Mouse (Mus musculus): ENCODE measurements around the gene Cdk14. TPM values are rescaled to one million over a fixed set of nuclear protein-coding genes. Genes with fewer than 3 reads are reported as not detected.
"Not testable (repeated sequence)": the region's sequence is repeated elsewhere in the genome, so short reads cannot be mapped to it uniquely, and the experiment has no call there.

Cdk14 gene
- total RNA-seq, 1 experiment from 2014 or later, result 43.7 TPM

DNA sequence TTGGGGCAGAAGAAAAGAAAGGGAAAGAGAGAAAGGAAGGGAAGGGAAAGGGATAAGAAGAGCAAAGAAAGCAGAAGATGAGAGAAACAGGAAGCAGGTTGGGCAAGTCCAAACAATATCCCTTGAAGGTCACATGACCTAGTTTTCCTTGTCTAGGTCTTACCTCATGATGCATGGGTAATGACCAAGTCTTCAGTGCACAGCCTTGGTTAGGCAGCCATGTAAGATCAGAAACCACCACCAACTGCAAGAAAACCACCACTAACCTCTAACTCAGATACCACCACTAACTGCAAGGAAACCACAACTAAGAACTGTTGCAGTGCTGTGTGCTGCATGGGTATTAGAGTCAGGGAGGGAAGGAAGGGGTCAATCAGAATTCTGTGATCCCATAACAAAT is 176.5 kb downstream of the Cdk14 start:
- no peak for ATAC-seq (replicated peaks; ENCODE audit: insufficient number of reproducible peaks, low FRiP score, low TSS enrichment, poor library complexity, severe bottlenecking)

GRCm38 (mm10) chr5:5242704-5243103 is 177.4 kb downstream of the Cdk14 start:
- no peak for ATAC-seq (replicated peaks; ENCODE audit: insufficient number of reproducible peaks, low FRiP score, low TSS enrichment, poor library complexity, severe bottlenecking)

GRCm38 (mm10) chr5:5241088-5241487 is 179.0 kb downstream of the Cdk14 start:
- no peak for ATAC-seq (replicated peaks; ENCODE audit: insufficient number of reproducible peaks, low FRiP score, low TSS enrichment, poor library complexity, severe bottlenecking)

GRCm38 (mm10) chr5:5240121-5240520 is 180.0 kb downstream of the Cdk14 start:
- ATAC-seq (replicated peaks; ENCODE audit: insufficient number of reproducible peaks, low FRiP score, low TSS enrichment, poor library complexity, severe bottlenecking), result no peak

DNA sequence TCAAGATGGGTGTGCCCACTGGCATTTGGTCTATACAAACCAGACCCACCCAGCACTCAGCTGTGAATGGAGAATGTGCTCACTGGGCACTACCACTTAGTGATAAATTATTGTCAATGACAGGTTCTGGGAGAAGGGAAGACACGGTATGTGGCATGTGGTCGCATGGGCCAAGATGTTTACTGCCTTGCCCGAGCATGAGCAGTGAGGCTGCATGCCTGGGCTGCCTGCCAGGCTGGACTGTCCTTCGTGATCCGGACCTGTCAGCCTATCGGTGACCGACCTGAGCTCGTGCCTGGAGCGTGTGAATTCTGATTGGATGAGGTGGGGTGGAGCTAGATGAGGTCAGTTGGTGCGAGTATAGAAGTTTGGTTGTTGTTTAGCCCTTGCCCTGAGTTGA is 185.2 kb downstream of the Cdk14 start:
- not testable (repeated sequence) for ATAC-seq (replicated peaks; ENCODE audit: insufficient number of reproducible peaks, low FRiP score, low TSS enrichment, poor library complexity, severe bottlenecking)

DNA sequence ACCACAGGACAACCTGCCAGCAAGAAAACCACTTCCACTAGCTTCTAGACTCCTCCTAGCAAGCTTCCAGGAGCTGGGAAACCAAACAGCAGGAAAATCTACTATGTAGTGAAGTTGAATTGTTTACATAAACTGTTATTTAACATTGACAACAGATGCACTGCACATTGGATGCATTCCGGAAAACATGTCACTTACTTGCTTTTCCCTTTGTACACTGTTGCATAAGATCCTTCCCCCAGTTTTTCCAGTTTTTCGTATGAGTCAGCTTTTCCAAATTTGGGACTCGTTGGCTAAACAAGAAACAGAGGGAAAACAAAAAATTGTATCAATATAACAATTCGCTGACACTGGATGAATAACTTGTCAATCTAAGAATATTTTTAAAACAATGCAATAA is 193.1 kb downstream of the Cdk14 start:
- no peak for ATAC-seq (replicated peaks; ENCODE audit: insufficient number of reproducible peaks, low FRiP score, low TSS enrichment, poor library complexity, severe bottlenecking)

GRCm38 (mm10) chr5:5211780-5212135 is 208.4 kb downstream of the Cdk14 start:
- ATAC-seq (replicated peaks; ENCODE audit: insufficient number of reproducible peaks, low FRiP score, low TSS enrichment, poor library complexity, severe bottlenecking), result no peak

- no peak for ATAC-seq (replicated peaks; ENCODE audit: insufficient number of reproducible peaks, low FRiP score, low TSS enrichment, poor library complexity, severe bottlenecking)
Observed at GRCm38 (mm10) chr5:5211034-5211779, 208.9 kb downstream of the Cdk14 start.

DNA sequence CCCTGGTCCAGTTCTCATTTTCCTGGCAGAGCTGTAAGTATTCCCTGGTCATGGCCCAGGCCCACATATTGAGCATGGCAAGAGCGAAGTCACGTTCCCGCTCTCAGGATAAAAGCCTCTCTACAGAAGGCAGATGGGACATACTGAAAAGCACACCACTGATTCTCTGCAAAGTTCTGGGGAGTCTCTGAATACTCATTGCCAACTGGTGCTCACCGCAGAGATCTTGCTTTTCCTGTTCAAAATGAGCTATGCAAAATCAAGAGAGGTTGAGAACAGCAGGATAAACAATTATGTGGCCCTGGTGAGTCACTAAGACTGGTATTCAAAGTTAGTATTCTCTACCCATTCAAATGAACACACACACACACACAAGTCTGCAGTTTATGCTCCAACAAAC is 212.1 kb downstream of the Cdk14 start:
- no peak for ATAC-seq (replicated peaks; ENCODE audit: insufficient number of reproducible peaks, low FRiP score, low TSS enrichment, poor library complexity, severe bottlenecking)

DNA sequence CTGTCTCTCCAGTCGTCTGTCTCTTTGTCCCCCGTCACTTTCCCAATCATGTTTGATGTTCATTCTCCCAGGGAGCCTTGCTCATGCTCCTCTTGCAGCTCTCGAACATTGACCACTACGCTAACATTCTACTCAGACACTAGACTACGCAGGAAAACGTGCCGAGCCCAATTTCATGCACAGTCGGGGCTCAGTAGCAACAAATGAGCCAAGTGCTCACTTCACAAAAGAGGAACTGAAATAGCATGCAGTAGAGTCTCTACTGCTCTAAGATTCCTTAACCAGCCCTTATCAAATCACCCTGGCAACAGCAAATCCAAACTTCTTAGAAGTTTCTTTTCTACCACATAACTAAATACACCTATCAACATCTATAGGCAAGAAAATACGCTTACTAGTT is 214.1 kb downstream of the Cdk14 start:
- no peak for ATAC-seq (replicated peaks; ENCODE audit: insufficient number of reproducible peaks, low FRiP score, low TSS enrichment, poor library complexity, severe bottlenecking)

DNA sequence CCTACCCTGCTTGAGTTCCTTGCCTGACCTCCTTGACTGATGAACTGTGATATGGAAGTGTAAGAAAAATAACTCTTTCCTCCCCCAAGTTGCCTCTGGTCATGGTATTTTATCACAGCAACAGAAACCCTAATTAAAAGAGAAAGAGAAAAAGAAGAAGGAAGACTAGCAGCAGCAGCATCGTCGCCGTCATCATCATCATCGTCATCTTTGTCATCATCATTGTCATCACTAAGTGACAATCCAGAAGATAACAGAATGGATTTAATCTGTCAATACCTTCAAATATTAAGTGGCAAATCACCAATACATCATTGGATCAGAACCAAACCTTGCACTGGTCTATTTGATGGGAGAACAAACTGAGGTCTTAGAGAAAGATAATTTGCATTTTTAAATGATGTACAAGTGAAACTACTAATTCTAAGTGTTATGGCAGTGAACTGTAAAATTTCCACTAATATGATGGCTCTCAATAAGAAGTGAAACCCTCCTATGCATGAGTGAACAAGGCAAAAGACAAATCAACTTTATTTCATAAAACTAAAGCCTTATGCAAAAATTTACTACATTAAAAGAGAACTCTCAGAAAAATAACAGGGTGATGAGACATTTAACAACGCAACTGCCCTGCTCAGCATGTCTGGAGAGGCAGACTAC is 225.4 kb downstream of the Cdk14 start:
- no peak for ATAC-seq (replicated peaks; ENCODE audit: insufficient number of reproducible peaks, low FRiP score, low TSS enrichment, poor library complexity, severe bottlenecking)

DNA sequence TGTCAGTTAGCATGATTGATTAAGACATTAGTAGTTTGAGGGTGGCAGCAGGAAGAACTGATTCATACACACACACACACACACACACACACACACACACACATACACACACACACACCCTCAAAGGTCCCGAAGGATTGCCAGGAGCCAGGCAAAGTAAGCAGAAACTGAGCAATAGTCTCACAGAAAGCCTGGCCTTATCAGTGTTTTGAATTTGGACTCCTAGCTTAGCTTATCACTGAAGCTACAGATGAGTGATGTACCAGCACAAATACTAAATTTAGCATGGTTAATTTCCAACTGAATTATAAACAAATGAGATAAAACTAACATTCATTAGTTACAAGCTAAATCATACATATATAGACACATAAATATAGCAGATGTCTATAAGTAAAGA is 230.5 kb downstream of the Cdk14 start:
- no peak for ATAC-seq (replicated peaks; ENCODE audit: insufficient number of reproducible peaks, low FRiP score, low TSS enrichment, poor library complexity, severe bottlenecking)

- ATAC-seq (replicated peaks; ENCODE audit: insufficient number of reproducible peaks, low FRiP score, low TSS enrichment, poor library complexity, severe bottlenecking), result no peak
Observed at GRCm38 (mm10) chr5:5185987-5186742, 233.9 kb downstream of the Cdk14 start.

DNA sequence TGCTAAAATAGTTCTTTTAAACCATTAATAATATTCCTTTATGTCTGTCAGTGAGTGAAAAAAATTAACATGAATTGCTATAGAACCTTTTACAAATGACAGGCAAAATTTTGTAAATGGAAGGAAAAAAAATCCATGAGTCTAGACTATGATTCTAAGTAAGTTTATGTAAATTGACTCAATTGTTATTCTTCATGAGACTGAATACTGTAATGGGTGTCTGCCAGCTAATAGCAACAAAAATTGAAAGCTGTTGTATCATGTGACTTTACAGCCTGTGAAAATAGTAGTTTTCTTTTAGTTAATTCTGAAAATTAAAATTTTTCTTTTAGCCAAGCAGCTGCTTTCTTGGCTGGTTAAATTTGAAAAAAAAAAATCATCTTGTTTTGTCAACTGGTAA is 234.6 kb downstream of the Cdk14 start:
- ATAC-seq (replicated peaks; ENCODE audit: insufficient number of reproducible peaks, low FRiP score, low TSS enrichment, poor library complexity, severe bottlenecking), result no peak

GRCm38 (mm10) chr5:5180711-5181110 is 239.4 kb downstream of the Cdk14 start:
- ATAC-seq (replicated peaks; ENCODE audit: insufficient number of reproducible peaks, low FRiP score, low TSS enrichment, poor library complexity, severe bottlenecking), result no peak

DNA sequence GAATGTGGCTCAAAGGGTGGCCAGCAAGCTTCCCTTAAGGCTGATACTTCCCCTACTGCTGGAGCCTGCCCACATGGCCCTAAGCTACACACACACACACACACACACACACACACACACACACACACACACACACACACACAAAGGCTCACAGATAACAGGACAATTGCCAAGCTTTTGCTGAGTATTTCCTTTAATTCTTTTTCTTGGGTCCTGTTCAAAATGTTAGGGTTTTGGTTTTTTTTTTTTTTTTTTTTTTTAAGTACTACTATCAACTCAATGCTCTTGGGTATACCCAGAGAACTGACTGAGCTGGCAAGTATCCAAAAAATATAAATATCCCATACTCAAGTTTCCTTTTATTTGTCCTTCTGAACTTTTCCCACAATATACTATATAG is 239.8 kb downstream of the Cdk14 start:
- no peak for ATAC-seq (replicated peaks; ENCODE audit: insufficient number of reproducible peaks, low FRiP score, low TSS enrichment, poor library complexity, severe bottlenecking)

DNA sequence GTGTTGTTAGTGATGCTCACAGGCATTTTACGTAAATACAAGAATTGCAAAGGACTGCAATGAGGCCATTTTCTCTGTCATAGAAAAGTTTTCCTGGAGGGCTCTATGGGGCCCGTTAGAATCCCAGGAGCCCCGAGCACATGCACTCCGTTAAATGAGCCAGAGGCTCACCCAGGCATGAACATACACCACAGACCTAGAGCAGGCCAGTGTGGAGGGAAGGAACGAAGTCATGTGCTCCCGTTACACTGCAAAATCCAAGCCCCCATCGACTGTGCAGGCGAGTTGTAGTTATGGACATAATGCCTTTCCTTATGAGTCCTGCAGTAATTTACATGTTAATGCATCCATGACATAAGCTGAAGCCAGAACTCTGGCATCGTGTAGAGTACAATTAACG is 244.1 kb downstream of the Cdk14 start:
- ATAC-seq (replicated peaks; ENCODE audit: insufficient number of reproducible peaks, low FRiP score, low TSS enrichment, poor library complexity, severe bottlenecking), result no peak

DNA sequence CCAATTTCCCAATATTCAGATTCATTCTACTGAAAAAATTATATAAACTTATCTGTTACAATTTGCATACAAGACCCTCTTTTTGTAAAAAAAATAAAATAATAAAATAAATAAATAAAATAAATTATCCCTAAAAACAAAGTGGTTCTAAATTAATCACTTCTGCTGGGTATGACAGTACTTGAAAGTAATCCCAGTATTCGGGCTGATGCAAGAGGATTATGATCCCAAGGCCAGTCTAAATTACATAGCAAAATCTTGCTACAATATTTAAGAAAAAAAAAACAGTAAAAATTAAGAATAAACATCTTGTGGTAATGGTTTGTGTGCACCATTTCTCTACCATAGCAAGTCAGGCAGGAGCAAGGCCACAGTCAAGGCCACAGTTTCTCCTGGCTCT is 244.5 kb downstream of the Cdk14 start:
- no peak for ATAC-seq (replicated peaks; ENCODE audit: insufficient number of reproducible peaks, low FRiP score, low TSS enrichment, poor library complexity, severe bottlenecking)

- ATAC-seq (replicated peaks; ENCODE audit: insufficient number of reproducible peaks, low FRiP score, low TSS enrichment, poor library complexity, severe bottlenecking), result no peak
Observed at GRCm38 (mm10) chr5:5175090-5175489, 245.0 kb downstream of the Cdk14 start.

DNA sequence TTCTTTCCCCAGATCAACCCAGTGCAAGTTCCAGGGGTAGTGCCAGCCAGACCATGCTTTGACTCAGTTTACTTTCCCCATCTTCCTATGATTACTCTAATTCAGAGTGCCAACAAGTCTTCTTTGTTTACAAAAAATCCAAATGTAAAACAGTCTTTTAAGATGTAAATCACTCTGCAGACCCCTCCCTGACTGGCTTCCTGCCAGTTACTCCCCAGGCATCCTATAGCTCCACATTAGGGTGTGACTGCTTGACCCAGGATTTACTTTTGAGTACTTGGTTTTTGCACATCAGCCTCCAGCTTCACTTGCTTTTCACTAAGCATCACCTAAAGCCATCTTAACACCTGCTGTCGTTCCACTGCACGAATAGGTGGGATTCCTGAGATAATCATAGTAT is 254.0 kb downstream of the Cdk14 start:
- ATAC-seq (replicated peaks; ENCODE audit: insufficient number of reproducible peaks, low FRiP score, low TSS enrichment, poor library complexity, severe bottlenecking), result no peak
